Mouse (Mus musculus): ENCODE data around the gene Gpr135.

DNA sequence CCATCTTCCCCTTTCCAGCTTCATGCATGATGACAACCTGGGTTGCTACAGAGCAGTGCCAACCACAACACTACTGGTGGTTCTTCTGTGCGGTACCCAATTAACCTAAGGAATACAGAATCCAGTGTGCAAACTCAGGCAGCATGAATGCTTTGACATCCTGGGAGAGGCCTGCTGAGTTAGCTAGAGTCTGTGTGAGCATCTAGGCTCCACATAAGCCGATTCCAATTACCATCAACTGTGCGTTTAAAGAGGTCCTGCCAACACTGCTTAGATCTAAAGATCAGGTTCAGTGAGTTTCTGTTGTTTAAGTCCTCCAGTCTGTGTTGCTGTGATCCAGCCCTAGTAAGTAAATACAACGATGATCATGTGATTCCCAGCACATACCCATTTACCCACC is 50.6 kb downstream of the Gpr135 start:
- no peak for TF ChIP-seq CTCF (IDR thresholded peaks at IDR 0.05; ENCODE audit: low read depth)
- TF ChIP-seq EP300 (optimal IDR thresholded peaks at IDR 0.05) = no peak

Data from stomach, postnatal 0 days (tissue).